Mouse (Mus musculus) heart, adult 2 months (tissue): ENCODE measurements around the gene Gstp2.

Source experiments
- CTCF ChIP-seq: fragments of 200-600 bp; IDR thresholded peaks from 2 replicates; pipeline ENCODE4 v1.8.1; 2022; ENCODE audit warnings: antibody characterized with exemption, mild to moderate bottlenecking, moderate library complexity
- POLR2A ChIP-seq: fragments of 200-500 bp; IDR thresholded peaks from 2 replicates; pipeline ENCODE4 v1.6.1; 2011; ENCODE audit warnings: mild to moderate bottlenecking, low read depth, low read length, control low read depth; ENCODE audit not compliant: insufficient read depth

DNA sequence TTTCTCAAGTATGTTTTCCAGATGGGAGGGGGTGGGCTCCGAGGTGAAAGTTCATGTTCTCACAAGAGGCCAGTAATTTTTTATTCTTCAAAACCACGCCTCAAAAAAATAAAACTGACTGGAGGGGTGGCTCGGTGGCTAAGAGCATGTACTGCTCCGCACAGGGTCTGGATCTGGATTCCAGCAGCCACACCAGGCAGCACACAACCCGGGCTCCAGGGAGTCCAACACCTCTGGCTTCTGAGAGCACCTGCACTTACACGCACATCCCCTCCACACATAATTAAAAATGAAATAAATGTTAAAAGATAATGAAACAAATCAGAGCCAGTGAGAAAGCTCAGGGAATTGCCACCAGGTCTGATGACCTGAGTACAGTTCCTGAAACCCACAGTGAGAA lies 20.5 kb upstream of the Gstp2 start:
- TF ChIP-seq POLR2A: no peak
- no peak for TF ChIP-seq CTCF
